Mouse (Mus musculus) Patski (cell line): ENCODE measurements at regions not wholly inside any gene's neighbourhood (a gene's known extent, or its start where the extent isn't known, plus 50 kb on each side); places are given as distances from the start of the nearest gene placed in this dataset.
"Not testable (repeated sequence)": the region's sequence is repeated elsewhere in the genome, so short reads cannot be mapped to it uniquely, and the experiment has no call there.

Experiments
- ATAC-seq: fragments of 100-300 bp; one replicate; pipeline ENCODE4 v1.8.0; 2021
- CTCF ChIA-PET: fragments of 350-600 bp; sonication (Branson Sonifier 250); formaldehyde crosslinking; loops from one replicate; lab custom pipeline; 2022; ENCODE audit warnings: inconsistent platforms; lab: Charles Lee
- POLR2A ChIA-PET: fragments of 350-600 bp; sonication (Branson Sonifier 250); formaldehyde crosslinking; loops from one replicate; lab custom pipeline; 2022; ENCODE audit warnings: antibody characterized with exemption, inconsistent platforms; lab: Charles Lee
- DNase-seq: peaks from one replicate; pipeline ENCODE4 v3.0.0-alpha.2; 2011; ENCODE audit warnings: low read depth, low spot score
- H3K27me3 ChIP-seq: fragments of 371-371 bp; one replicate; pipeline ENCODE4 v1.5.1; 2021
- CTCF ChIP-seq: fragments of 100-300 bp; IDR thresholded peaks from one replicate; pipeline ENCODE4 v1.5.1; 2021
- in situ Hi-C: fragments of 300-500 bp; cut with MboI; formaldehyde crosslinking; loops from 3 replicates; pipeline ENCODE4 v1.11.1; 2018; ENCODE audit warnings: low pct_unique_long_range_greater_than_20kb, mixed read lengths

DNA sequence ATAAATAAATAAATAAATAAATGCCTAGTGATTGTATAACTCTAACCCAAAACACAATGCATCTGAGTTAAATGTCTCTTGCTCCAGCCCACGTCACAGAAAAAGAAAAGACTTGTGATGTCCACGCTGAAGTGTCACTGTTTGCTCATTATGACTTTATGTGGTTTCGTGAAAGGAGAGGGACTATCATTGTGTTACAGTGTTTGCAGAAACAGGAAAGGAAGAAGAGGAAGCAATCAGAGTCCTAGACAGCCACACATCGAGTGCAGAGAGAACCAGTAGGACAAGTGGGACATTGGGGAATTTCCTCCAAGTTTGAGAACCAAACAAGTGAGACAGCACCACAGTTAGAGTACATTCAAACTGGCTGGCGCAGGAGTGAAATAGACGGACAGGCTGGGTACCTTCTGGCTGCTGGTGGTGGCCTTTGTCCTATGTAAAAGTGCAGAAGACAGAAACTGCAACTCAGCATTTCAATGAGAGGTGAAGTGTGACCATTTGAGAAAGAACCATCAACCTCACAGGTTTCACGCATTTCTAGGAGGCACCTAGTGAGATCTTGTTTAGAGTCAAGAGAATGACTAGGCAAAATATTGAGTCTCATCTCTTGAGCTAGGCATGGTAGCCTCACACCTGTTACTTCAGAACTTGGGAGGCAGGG is 59.6 kb downstream of the Fasl start:
- DNase-seq, result no peak
- H3K27me3 ChIP-seq, result no peaks in the 10 kb centered on the region
- ATAC-seq, result no peak
- ChIA-PET POLR2A (no interaction called here), CTCF (no interaction called here)
- TF ChIP-seq CTCF, result no peak
- in situ Hi-C loops, result loop anchor here (25.0 kb wide), 1 partner anchor 766 kb away; no protein-coding TSS in a partner anchor

DNA sequence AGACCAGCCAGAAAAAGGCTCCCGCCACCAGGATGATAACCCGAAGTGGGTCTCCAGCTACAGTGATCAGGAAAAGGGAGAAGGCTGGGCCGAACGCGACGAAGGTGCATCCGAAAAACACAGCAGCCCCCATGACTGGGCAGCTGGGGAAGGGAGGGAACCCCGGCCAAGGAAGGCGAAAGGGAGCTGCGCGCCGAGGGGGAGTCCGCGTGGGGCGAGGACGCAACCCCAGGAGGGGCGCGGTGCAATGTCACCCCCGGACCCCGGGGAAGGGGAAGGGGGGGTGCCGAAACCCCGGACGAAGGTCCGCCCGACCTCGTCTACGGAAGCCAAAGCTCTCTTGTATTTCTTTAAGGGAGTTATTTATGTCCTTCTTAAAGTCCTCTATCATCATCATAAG is 60.9 kb downstream of the Fasl start:
- POLR2A ChIA-PET, H3K27me3 ChIP-seq, DNase-seq, CTCF ChIA-PET, ATAC-seq: not testable (repeated sequence)
- in situ Hi-C loops, result loop anchor here (25.0 kb wide), 1 partner anchor 765 kb away; no protein-coding TSS in a partner anchor

DNA sequence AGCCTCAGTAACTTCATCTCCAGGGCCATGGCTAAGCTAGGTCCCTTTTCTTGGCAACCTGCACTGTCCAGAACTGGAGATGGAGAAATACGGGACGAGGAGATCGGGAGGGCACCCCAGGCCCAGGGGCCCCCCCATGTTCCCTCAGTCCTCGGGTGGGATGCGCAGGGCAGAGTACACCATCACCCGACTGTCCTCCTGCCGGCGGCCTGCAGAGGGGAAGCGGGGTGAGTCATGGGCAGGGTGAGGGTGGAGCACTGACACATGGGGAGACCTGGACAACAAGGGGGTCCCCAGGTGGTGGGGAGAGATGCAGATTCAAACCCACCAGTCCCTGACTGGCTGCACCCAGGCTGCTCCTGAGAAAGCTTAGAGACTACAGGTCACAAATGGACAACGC is 62.2 kb downstream of the Fasl start:
- CTCF ChIA-PET, POLR2A ChIA-PET, ATAC-seq, DNase-seq, H3K27me3 ChIP-seq: not testable (repeated sequence)
- in situ Hi-C loops, result loop anchor here (25.0 kb wide), 1 partner anchor 764 kb away; no protein-coding TSS in a partner anchor

DNA sequence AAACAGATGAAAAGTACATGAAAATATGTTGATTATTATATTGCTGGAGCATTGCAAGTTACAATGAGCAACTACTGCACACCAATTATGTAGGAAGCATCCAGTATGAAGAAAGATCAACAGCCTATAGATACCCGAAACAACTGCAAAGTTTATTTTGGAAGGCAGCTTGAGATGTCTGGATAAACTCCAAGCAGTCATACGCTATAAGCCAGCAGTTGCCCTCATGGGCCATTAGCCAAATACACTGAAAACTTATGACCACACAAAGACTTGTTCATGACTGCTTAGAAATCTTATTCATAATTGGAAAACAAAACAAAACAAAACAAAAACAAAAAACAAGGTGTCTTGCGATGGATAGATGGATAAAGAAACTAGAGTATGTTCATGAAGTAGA is 68.4 kb downstream of the Fasl start:
- POLR2A ChIA-PET, result no interaction called here
- no peak for DNase-seq
- in situ Hi-C loops, result no loop called here
- peaks cover 9% of the 10 kb centered on the region for H3K27me3 ChIP-seq
- no peak for ATAC-seq
- no peak for TF ChIP-seq CTCF
- CTCF ChIA-PET, result no interaction called here

DNA sequence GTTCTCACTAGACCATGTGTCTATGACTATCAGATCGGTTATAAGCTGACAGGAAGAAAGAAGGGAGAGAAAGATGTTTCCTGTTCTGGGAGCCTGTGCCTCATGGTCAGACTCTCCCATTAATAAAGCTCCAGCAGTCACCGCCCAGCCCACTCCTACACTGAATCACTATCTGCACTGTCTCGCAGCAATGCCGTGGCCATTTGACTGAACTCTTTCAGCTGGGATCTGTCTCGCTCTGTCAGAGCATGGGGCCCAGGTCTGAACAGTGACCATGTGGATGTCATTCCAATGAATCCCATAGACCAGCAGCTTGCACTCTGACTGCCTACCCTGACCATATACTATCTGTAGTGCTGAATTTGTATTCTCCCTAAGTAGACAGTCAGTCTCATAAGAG is 70.0 kb downstream of the Fasl start:
- no peak for ATAC-seq
- in situ Hi-C loops, result no loop called here
- POLR2A ChIA-PET, result no interaction called here

DNA sequence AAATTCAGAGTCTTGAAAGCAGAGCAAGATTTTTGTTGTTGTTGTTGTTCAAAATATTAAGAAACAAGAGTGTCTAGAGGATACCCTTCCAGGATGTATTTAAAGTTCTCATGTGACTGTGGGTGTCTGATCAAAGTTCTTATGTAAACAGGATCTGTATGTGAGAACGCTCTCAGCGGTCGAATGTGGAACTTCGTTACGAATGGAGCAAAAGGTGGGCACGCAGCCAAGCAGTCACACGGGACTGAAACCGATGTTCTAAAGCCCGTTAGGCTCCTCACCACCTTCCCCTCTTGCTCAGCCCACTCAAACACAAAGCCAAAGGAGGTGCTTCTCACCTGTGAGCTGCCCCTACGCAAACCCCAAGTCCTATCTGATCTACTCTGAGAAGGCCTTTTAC is 75.4 kb downstream of the Fasl start:
- TF ChIP-seq CTCF, result no peak
- ChIA-PET CTCF (interaction anchor here (1.1 kb wide), 1 partner anchor 21 kb away, joined by 3 read pairs; no protein-coding TSS in a partner anchor), POLR2A (no interaction called here)
- in situ Hi-C loops, result no loop called here
- no peak for DNase-seq
- H3K27me3 ChIP-seq, result peaks cover 31% of the 10 kb centered on the region
- no peak for ATAC-seq

More for the DNA sequence above, 70.0 kb downstream of the Fasl start:
- DNase-seq, result no peak
- CTCF ChIA-PET, result no interaction called here
- TF ChIP-seq CTCF, result no peak
- H3K27me3 ChIP-seq, result peaks cover 11% of the 10 kb centered on the region

DNA sequence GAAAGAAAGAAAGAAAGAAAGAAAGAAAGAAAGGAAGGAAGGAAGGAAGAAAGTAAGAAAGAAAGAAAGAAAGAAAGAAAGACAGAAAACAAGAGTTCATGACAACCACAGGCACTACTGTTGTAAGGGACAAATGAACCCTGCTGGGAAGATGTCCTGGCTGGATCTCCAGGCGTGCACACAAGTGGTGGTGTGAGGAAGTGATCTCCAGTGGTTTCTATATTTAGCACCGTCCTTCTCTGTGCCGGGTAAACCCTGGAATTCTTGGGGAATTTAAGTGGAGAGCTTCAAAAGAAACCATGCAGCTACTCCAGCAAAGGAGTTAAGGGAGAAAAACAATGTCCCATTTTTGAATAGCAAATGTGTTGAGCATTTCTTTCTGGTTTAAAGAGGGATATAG is 76.0 kb downstream of the Fasl start:
- ChIA-PET CTCF (interaction anchor here (0.9 to 2.4 kb wide), 4 partner anchors 14 to 25 kb away, joined by 3 to 9 read pairs (median 3); no protein-coding TSS in a partner anchor), POLR2A (no interaction called here)
- no peak for TF ChIP-seq CTCF
- peaks cover 31% of the 10 kb centered on the region for H3K27me3 ChIP-seq
- ATAC-seq (no peak), DNase-seq (no peak)
- in situ Hi-C loops, result no loop called here

DNA sequence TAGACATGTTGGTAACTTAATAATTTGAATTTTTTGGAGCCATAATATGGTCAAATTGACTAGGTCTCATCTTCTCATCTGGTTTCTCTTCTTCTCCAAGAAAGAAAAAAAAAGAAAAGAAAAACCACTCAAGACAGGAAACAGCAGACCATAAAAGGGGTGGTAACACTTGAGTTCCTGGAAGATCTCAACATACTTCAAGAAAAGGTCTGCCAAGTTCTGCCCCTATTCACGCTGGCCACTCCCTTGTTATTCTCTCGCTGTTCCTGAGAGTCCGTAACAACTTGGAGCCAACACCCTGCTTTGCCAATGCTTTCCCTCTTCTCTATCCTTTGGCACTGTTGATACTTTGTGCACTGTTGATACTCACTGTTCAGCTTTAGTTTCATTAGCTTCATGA is 81.2 kb downstream of the Fasl start:
- ATAC-seq (no peak), DNase-seq (no peak)
- ChIA-PET CTCF (no interaction called here), POLR2A (no interaction called here)
- H3K27me3 ChIP-seq, result peaks cover 30% of the 10 kb centered on the region
- no peak for TF ChIP-seq CTCF
- in situ Hi-C loops, result no loop called here

DNA sequence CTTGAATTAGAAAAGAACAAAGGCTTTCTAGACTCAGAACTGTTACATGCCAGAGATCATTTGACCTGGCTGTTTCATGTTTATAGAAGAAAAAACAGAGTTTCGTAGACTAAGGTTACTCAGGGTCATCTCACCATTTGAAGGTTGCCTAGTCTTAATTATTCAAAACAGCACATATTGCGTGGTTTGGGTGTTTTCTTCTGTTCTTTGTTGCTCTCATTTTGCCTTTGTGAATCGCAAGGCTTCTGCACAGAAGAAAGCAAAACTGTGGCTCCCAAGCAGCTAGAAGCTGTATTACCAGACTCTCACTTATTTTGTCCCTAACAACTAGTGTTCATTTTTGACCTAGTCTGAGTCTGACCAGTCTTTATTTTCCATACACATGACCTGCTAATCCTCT is 83.3 kb downstream of the Fasl start:
- no peak for TF ChIP-seq CTCF
- H3K27me3 ChIP-seq, result peaks cover 23% of the 10 kb centered on the region
- CTCF ChIA-PET, result interaction anchor here (0.7 to 2.0 kb wide), 5 partner anchors 9 to 510 kb away, joined by 3 to 8 read pairs (median 3); no protein-coding TSS in a partner anchor
- in situ Hi-C loops, result no loop called here
- POLR2A ChIA-PET, result no interaction called here
- ATAC-seq (no peak), DNase-seq (no peak)

DNA sequence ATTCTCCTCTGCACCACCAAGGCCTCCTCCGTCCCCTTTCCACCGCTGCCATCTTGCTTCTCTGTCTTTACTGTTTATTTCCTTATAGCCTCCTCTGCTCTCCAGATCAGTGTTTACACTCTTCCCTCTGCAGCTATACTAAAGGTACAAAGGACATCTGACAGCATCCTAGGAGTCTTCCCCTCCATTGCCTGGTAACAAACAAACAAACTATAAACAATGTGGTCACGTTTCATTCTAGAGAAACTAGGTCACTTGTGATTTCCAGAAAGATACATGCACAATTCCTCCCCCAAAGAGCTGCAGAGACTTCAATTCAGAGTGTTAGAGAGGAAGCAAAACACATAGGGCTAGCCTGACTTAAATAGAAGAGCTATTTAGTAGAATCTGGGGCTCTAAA is 83.8 kb downstream of the Fasl start:
- ChIA-PET POLR2A (no interaction called here), CTCF (interaction anchor here (0.7 to 2.0 kb wide), 4 partner anchors 10 to 509 kb away, joined by 3 to 8 read pairs (median 4); no protein-coding TSS in a partner anchor)
- in situ Hi-C loops, result no loop called here
- TF ChIP-seq CTCF, result no peak
- peaks cover 22% of the 10 kb centered on the region for H3K27me3 ChIP-seq
- DNase-seq, result no peak
- no peak for ATAC-seq

DNA sequence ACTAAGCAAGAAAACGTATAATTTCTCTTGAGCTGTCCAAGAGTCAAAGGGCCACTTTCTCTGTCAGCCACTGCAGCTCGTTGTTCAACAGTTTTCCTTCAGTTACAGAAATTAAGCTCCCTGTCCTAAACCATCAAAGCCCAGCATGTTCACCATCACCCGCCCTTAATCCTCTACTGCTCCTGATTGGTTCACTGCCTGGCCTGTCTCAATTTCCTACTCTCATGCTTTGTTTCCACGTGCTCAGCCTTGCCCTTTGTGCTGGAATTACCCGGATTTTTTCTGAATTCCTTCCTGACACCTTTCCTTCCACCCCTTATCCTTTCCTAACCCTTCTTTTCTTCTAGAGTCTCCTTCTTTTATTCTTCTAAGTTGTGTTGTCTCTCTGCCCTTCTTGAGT is 92.4 kb downstream of the Fasl start:
- ChIA-PET CTCF (interaction anchor here (0.6 kb wide), 1 partner anchor 1428 kb away, joined by 3 read pairs; no protein-coding TSS in a partner anchor), POLR2A (interaction anchor here (0.6 kb wide), 1 partner anchor 217 kb away, joined by 3 read pairs; no protein-coding TSS in a partner anchor)
- H3K27me3 ChIP-seq, result no peaks in the 10 kb centered on the region
- TF ChIP-seq CTCF, result no peak
- no peak for ATAC-seq
- in situ Hi-C loops, result no loop called here
- DNase-seq, result no peak
